Mouse (Mus musculus): ENCODE data around the gene Pex26. TPM values are rescaled to one million over a fixed set of nuclear protein-coding genes. Genes with fewer than 3 reads are reported as not detected.

The Pex26 gene
- polyA plus RNA-seq, 1 experiment, result 2.7 TPM

DNA sequence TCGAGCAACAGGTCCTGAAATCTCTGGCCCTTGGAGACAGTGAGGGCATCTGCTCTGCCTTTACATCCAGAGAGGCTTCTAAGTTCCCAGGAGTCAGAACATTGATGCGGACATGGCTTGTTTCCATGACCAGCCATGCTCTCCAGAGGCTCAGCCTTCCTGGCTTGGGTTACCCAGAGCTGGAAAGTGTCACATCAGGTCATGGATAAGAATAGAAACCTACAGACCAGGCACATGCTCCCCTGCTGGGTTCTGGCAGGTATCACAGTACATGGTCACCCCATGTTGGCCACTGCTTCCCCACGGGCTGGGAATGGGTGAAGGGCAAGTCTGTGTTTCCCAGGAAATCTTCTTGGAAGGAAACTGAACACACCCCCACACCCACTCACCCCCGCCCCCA, 35.9 kb downstream of the Pex26 start:
- no peak for TF ChIP-seq MAX (IDR thresholded peaks at IDR 0.05)
- peaks cover 12% of the 10 kb centered on the region for H3K27me3 ChIP-seq (ENCODE audit: control insufficient read depth, insufficient read depth, insufficient read length)
- H3K79me2 ChIP-seq (ENCODE audit: control insufficient read depth, insufficient read depth), result no peaks in the 10 kb centered on the region
- no peaks in the 10 kb centered on the region for H3K36me3 ChIP-seq (ENCODE audit: control insufficient read depth, insufficient read depth)
- no peaks in the 10 kb centered on the region for H3K79me3 ChIP-seq (ENCODE audit: low read depth)
- no peak overlapping the region for H3ac ChIP-seq (ENCODE audit: control insufficient read depth, insufficient read length, low read depth)
- no peak overlapping the region for H3K4me3 ChIP-seq (ENCODE audit: insufficient read depth, poor library complexity, severe bottlenecking)

GRCm38 (mm10) chr6:121220181-121220580, 36.7 kb downstream of the Pex26 start:
- Histone ChIP-seq H3ac (ENCODE audit: control insufficient read depth, insufficient read length, low read depth) (no peak overlapping the region), H3K79me3 (ENCODE audit: low read depth) (no peaks in the 10 kb centered on the region), H3K79me2 (ENCODE audit: control insufficient read depth, insufficient read depth) (no peaks in the 10 kb centered on the region), H3K4me3 (ENCODE audit: insufficient read depth, poor library complexity, severe bottlenecking) (no peak overlapping the region), H3K27me3 (ENCODE audit: control insufficient read depth, insufficient read depth, insufficient read length) (peaks cover 12% of the 10 kb centered on the region), H3K36me3 (ENCODE audit: control insufficient read depth, insufficient read depth) (no peaks in the 10 kb centered on the region)
- TF ChIP-seq FOSL1 (IDR thresholded peaks at IDR 0.05; ENCODE audit: insufficient read depth, low read length, poor library complexity, severe bottlenecking) (no peak), CTCF (IDR thresholded peaks at IDR 0.05; ENCODE audit: control insufficient read depth, insufficient read depth, insufficient read length) (no peak), USF1 (IDR thresholded peaks at IDR 0.05; ENCODE audit: low read depth) (no peak), CEBPB (IDR thresholded peaks at IDR 0.05; ENCODE audit: low read depth) (no peak), MAX (IDR thresholded peaks at IDR 0.05) (no peak), MYOG (IDR thresholded peaks at IDR 0.05; ENCODE audit: control insufficient read depth, extremely low read depth, insufficient read length) (no peak), MYOD1 (IDR thresholded peaks at IDR 0.05; ENCODE audit: control insufficient read depth, insufficient read length, low read depth) (no peak)

DNA sequence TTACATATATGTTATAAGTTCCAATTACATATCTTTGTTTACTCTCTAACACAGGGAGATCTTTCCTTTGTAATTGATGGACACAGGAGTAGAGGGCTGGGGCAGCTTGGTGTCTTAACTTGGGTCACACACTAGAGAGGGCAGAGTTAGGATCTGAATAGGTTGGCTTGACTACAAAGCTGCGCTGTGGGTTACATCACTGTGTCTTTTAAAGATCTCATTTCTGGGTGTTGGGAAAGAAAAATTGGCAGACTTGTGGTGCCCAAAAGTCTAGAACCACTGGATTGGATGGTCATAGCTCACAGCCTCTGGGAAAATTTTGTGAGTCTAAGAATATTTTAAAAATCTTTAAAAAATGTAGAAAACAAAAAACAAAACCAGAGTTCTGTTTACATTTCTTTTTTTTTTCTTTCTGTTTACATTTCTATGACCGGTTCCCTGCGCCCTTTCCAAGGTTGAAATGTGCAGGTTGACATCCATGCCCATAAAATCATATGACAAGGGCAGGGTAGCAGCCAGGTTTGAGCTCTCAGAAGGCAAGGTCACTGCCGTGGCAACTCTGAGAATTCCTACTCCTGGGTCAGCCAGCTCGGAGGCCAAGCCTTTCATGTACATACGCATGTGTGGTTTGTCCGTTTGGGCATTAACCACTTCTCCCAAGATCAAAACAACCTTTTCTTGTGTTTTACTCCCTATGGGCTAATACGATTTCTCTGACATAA, 38.6 kb downstream of the Pex26 start:
- Histone ChIP-seq H3K79me3 (ENCODE audit: low read depth) (no peaks in the 10 kb centered on the region), H3K27me3 (ENCODE audit: control insufficient read depth, insufficient read depth, insufficient read length) (peaks cover 12% of the 10 kb centered on the region), H3K79me2 (ENCODE audit: control insufficient read depth, insufficient read depth) (no peaks in the 10 kb centered on the region), H3K4me3 (ENCODE audit: insufficient read depth, poor library complexity, severe bottlenecking) (no peak overlapping the region), H3ac (ENCODE audit: control insufficient read depth, insufficient read length, low read depth) (no peak overlapping the region), H3K36me3 (ENCODE audit: control insufficient read depth, insufficient read depth) (no peaks in the 10 kb centered on the region)
- no peak for TF ChIP-seq CEBPB (IDR thresholded peaks at IDR 0.05; ENCODE audit: low read depth)
- TF ChIP-seq CTCF (IDR thresholded peaks at IDR 0.05; ENCODE audit: control insufficient read depth, insufficient read depth, insufficient read length), result no peak
- TF ChIP-seq MYOD1 (IDR thresholded peaks at IDR 0.05; ENCODE audit: control insufficient read depth, insufficient read length, low read depth), result no peak
- no peak for TF ChIP-seq MAX (IDR thresholded peaks at IDR 0.05)
- TF ChIP-seq USF1 (IDR thresholded peaks at IDR 0.05; ENCODE audit: low read depth), result no peak
- no peak for TF ChIP-seq FOSL1 (IDR thresholded peaks at IDR 0.05; ENCODE audit: insufficient read depth, low read length, poor library complexity, severe bottlenecking)
- no peak for TF ChIP-seq MYOG (IDR thresholded peaks at IDR 0.05; ENCODE audit: control insufficient read depth, extremely low read depth, insufficient read length)

- Histone ChIP-seq H3K79me2 (ENCODE audit: control insufficient read depth, insufficient read depth) (no peaks in the 10 kb centered on the region), H3K4me3 (ENCODE audit: insufficient read depth, poor library complexity, severe bottlenecking) (no peak overlapping the region)
- TF ChIP-seq FOSL1 (IDR thresholded peaks at IDR 0.05; ENCODE audit: insufficient read depth, low read length, poor library complexity, severe bottlenecking) (no peak), USF1 (IDR thresholded peaks at IDR 0.05; ENCODE audit: low read depth) (no peak), MYOD1 (IDR thresholded peaks at IDR 0.05; ENCODE audit: control insufficient read depth, insufficient read length, low read depth) (no peak), MAX (IDR thresholded peaks at IDR 0.05) (no peak), CEBPB (IDR thresholded peaks at IDR 0.05; ENCODE audit: low read depth) (no peak), MYOG (IDR thresholded peaks at IDR 0.05; ENCODE audit: control insufficient read depth, extremely low read depth, insufficient read length) (no peak), CTCF (IDR thresholded peaks at IDR 0.05; ENCODE audit: control insufficient read depth, insufficient read depth, insufficient read length) (no peak)
Observed at GRCm38 (mm10) chr6:121223001-121223400, 39.5 kb downstream of the Pex26 start.

DNA sequence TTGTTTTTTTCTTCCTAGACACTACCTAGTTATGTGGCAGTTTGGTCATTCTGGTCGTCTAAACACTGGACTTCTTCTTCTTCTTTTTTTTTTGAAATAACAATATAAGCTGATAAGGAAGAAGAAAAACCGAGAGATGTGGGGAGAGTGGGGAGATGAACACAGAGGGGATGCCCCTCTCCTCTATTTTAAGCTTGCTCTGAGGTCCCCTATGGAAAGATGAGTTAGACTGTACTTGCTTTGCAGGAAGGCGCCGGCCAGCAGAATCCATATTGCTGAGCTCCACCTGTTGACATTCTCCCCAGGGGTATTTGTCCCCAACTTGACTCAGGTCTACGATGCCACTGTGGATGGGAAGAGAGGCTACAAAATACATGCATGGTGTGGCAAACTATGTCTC, 40.6 kb downstream of the Pex26 start:
- TF ChIP-seq CEBPB (IDR thresholded peaks at IDR 0.05; ENCODE audit: low read depth), result no peak
- no peaks in the 10 kb centered on the region for H3K79me2 ChIP-seq (ENCODE audit: control insufficient read depth, insufficient read depth)
- H3ac ChIP-seq (ENCODE audit: control insufficient read depth, insufficient read length, low read depth), result no peak overlapping the region
- H3K4me3 ChIP-seq (ENCODE audit: insufficient read depth, poor library complexity, severe bottlenecking), result no peak overlapping the region
- H3K79me3 ChIP-seq (ENCODE audit: low read depth), result no peaks in the 10 kb centered on the region
- peaks cover 15% of the 10 kb centered on the region for H3K27me3 ChIP-seq (ENCODE audit: control insufficient read depth, insufficient read depth, insufficient read length)
- H3K36me3 ChIP-seq (ENCODE audit: control insufficient read depth, insufficient read depth), result no peaks in the 10 kb centered on the region

More at GRCm38 (mm10) chr6:121223001-121223400, 39.5 kb downstream of the Pex26 start:
- Histone ChIP-seq H3K79me3 (ENCODE audit: low read depth) (no peaks in the 10 kb centered on the region), H3K27me3 (ENCODE audit: control insufficient read depth, insufficient read depth, insufficient read length) (peaks cover 12% of the 10 kb centered on the region), H3K36me3 (ENCODE audit: control insufficient read depth, insufficient read depth) (no peaks in the 10 kb centered on the region), H3ac (ENCODE audit: control insufficient read depth, insufficient read length, low read depth) (no peak overlapping the region)

- peaks cover 14% of the 10 kb centered on the region for H3K27me3 ChIP-seq (ENCODE audit: control insufficient read depth, insufficient read depth, insufficient read length)
- no peak for TF ChIP-seq CEBPB (IDR thresholded peaks at IDR 0.05; ENCODE audit: low read depth)
- TF ChIP-seq USF1 (IDR thresholded peaks at IDR 0.05; ENCODE audit: low read depth), result no peak
- no peak for TF ChIP-seq MYOG (IDR thresholded peaks at IDR 0.05; ENCODE audit: control insufficient read depth, extremely low read depth, insufficient read length)
- TF ChIP-seq FOSL1 (IDR thresholded peaks at IDR 0.05; ENCODE audit: insufficient read depth, low read length, poor library complexity, severe bottlenecking), result no peak
- no peak overlapping the region for H3K4me3 ChIP-seq (ENCODE audit: insufficient read depth, poor library complexity, severe bottlenecking)
- no peak overlapping the region for H3ac ChIP-seq (ENCODE audit: control insufficient read depth, insufficient read length, low read depth)
- no peaks in the 10 kb centered on the region for H3K79me2 ChIP-seq (ENCODE audit: control insufficient read depth, insufficient read depth)
- H3K36me3 ChIP-seq (ENCODE audit: control insufficient read depth, insufficient read depth), result no peaks in the 10 kb centered on the region
- H3K79me3 ChIP-seq (ENCODE audit: low read depth), result no peaks in the 10 kb centered on the region
Observed at GRCm38 (mm10) chr6:121224993-121225392, 41.5 kb downstream of the Pex26 start.

Measured in C2C12 (cell line).